ENCODE assay signal across 8 mouse cellular contexts in the genomic region with DNA sequence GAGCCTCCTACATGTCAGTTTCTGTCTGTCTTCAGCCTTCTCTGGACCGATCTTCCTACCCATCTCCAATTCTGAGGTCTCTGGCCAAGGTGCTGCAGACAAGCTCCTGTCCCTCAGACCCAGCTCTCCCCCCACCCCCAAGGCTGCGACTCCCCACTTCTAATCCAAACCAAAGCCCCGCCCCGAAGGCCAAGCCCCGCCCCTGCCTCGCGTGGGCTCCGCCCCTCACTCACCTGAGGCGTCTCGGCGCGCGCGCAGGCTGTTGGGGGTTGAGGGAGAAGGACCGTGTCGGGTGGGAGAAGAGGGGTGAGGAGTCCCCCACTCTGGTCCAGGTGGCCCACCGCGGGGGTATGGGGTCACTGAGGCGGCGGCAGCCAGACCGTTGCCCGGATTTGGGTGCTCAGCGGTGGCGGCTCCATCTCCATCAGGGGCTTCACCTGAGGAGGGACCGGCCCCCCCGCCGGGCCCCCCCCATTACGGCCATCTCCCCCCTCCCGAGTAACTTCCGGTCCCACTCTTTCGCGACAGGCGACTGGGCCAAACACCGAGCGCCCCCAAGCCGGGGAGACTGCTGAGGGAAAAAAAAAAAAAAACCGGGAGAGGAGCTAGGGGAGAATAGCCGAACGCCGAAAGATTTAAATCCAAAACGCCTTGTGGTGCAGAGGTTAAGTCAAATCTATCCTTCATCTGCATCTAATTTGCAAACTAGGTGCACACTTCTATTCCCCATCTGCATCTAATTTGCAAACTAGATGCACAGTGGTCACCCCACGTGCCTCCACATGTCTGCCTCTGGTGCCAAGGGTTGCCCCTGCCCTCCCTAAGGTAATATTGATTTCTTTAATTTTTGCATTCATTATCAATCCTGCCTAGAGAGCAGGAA. TPM values are rescaled to one million over a fixed set of nuclear protein-coding genes. Genes with fewer than 3 reads are reported as not detected.
DNase-seq lines count a peak whose midpoint lies in the region; ATAC-seq and TF ChIP-seq lines count a peak whose summit lies in the region.

No protein-coding gene starts in this region.

- no peak for TF ChIP-seq POLR2A in kidney, adult 2 months (IDR thresholded peaks at IDR 0.05; ENCODE audit: low read depth, low read length)

- peaks cover 3% of the 10 kb centered on the region; the same call in 1 of the 2 replicates for H3K4me1 ChIP-seq in kidney, adult 2 months (ENCODE audit: control insufficient read depth, insufficient read depth, low read length)
- peaks cover 21% of the 10 kb centered on the region for H3K4me1 ChIP-seq in limb, embryonic 12.5 days (replicated peaks)
- H3K4me1 ChIP-seq in midbrain, embryonic 13.5 days (replicated peaks): peaks cover 23% of the 10 kb centered on the region

- peak overlapping the region; percentile 60 for H3K4me3 ChIP-seq in kidney, adult 2 months (ENCODE audit: insufficient read depth, low read depth, low read length)
- peak overlapping the region; percentile 70 for H3K4me3 ChIP-seq in limb, embryonic 12.5 days (replicated peaks)
- H3K4me3 ChIP-seq in midbrain, embryonic 13.5 days (replicated peaks): peak overlapping the region; percentile 61

- peak; percentile 43 to 59 for DNase-seq in adrenal gland, adult 18-20 months (ENCODE audit: low spot score in 2 of 2)
- peak; percentile 89 to 94 for DNase-seq in cerebellum, postnatal 25 days
- DNase-seq in frontal cortex, postnatal 14 days (ENCODE audit: low spot score in 2 of 2): peak; percentile 37 to 54
- DNase-seq in kidney, adult 2 months: peak; percentile 84
- DNase-seq in spleen, postnatal 10 days (ENCODE audit: low spot score in 2 of 2): peak; percentile 64 to 76
- no peak for DNase-seq in c-Kit-positive CD71-positive TER-119-positive erythroid progenitor cells, embryonic 14.5 days (ENCODE audit: low spot score)

- peak; percentile 53 for ATAC-seq in limb, embryonic 12.5 days (ENCODE audit: insufficient number of reproducible peaks, insufficient read depth, low FRiP score, low TSS enrichment, low read depth)
- ATAC-seq in midbrain, embryonic 13.5 days: peak; percentile 58

- peak overlapping the region; percentile 49 for H3K27ac ChIP-seq in kidney, adult 2 months (ENCODE audit: insufficient read depth, low read depth, low read length)
- peak overlapping the region; percentile 88 for H3K27ac ChIP-seq in limb, embryonic 12.5 days
- H3K27ac ChIP-seq in midbrain, embryonic 13.5 days: peak overlapping the region; percentile 69

- H3K27me3 ChIP-seq in kidney, adult 2 months (replicated peaks; ENCODE audit: control insufficient read depth, insufficient read depth, low read length): no peaks in the 10 kb centered on the region
- H3K27me3 ChIP-seq in limb, embryonic 12.5 days: peaks cover 3% of the 10 kb centered on the region; the same call in 1 of the 2 replicates
- no peaks in the 10 kb centered on the region; the same call in 1 of the 2 replicates for H3K27me3 ChIP-seq in midbrain, embryonic 13.5 days

- no peaks in the 10 kb centered on the region for H3K36me3 ChIP-seq in kidney, adult 2 months (ENCODE audit: control insufficient read depth, insufficient read depth, low read length)
- peaks cover 12% of the 10 kb centered on the region; the same call in 1 of the 2 replicates for H3K36me3 ChIP-seq in limb, embryonic 12.5 days
- H3K36me3 ChIP-seq in midbrain, embryonic 13.5 days: peaks cover 11% of the 10 kb centered on the region; the same call in 1 of the 2 replicates

- H3K9ac ChIP-seq in limb, embryonic 12.5 days (replicated peaks): peak overlapping the region; percentile 79
- peak overlapping the region; percentile 85 for H3K9ac ChIP-seq in midbrain, embryonic 13.5 days (replicated peaks)

- WGBS in kidney, adult 2 months: 2% methylated on average over 42 of the region's 42 CpGs
- 1% methylated on average over 42 of the region's 42 CpGs for WGBS in limb, embryonic 12.5 days
- under 1% methylated on average over 42 of the region's 42 CpGs for WGBS in midbrain, embryonic 13.5 days

- TF ChIP-seq CTCF in kidney, adult 2 months (conservative IDR thresholded peaks at IDR 0.05; ENCODE audit: insufficient read depth, insufficient read length, low read depth, low read length): no peak

- H3K9me3 ChIP-seq in limb, embryonic 12.5 days: no peaks in the 10 kb centered on the region
- no peaks in the 10 kb centered on the region for H3K9me3 ChIP-seq in midbrain, embryonic 13.5 days

- H3K4me2 ChIP-seq in limb, embryonic 12.5 days: peak overlapping the region; percentile 70
- H3K4me2 ChIP-seq in midbrain, embryonic 13.5 days (replicated peaks): peak overlapping the region; percentile 77

RNA-seq across cellular contexts. Expression of a gene that starts 4.8 kb away (rescaled TPM):
- 10 to 100 TPM; 29.4 to 37.6 TPM for total RNA-seq in adrenal gland, adult 18-20 months (2021)
- polyA plus RNA-seq in kidney, adult 2 months (2012; rRNA removed): 76.3 and 84.1 TPM in 2 replicates
- 14.7 and 16.7 TPM in 2 replicates for polyA plus RNA-seq in limb, embryonic 12.5 days (2016; fragmentation: Nextera tagmentation; extraction: Ambion mirVana)
- 13.0 and 13.7 TPM in 2 replicates for polyA plus RNA-seq in midbrain, embryonic 13.5 days (2015; fragmentation: Nextera tagmentation; extraction: Ambion mirVana)

RNA-seq across cellular contexts. Expression of a gene that starts 23.2 kb away (rescaled TPM):
- total RNA-seq in adrenal gland, adult 18-20 months (2021): 1 to 10 TPM; 2.3 TPM
- 2.9 and 3.2 TPM in 2 replicates for polyA plus RNA-seq in kidney, adult 2 months (2012; rRNA removed)
- polyA plus RNA-seq in limb, embryonic 12.5 days (2016; fragmentation: Nextera tagmentation; extraction: Ambion mirVana): 3.4 and 4.0 TPM in 2 replicates
- 16.5 and 17.0 TPM in 2 replicates for polyA plus RNA-seq in midbrain, embryonic 13.5 days (2015; fragmentation: Nextera tagmentation; extraction: Ambion mirVana)

RNA-seq across cellular contexts. Expression of a gene that starts 27.0 kb away (rescaled TPM):
- 100 to 1,000 TPM; 112 to 122 TPM for total RNA-seq in adrenal gland, adult 18-20 months (2021)
- 101 and 111 TPM in 2 replicates for polyA plus RNA-seq in kidney, adult 2 months (2012; rRNA removed)
- 72.7 and 78.2 TPM in 2 replicates for polyA plus RNA-seq in limb, embryonic 12.5 days (2016; fragmentation: Nextera tagmentation; extraction: Ambion mirVana)
- polyA plus RNA-seq in midbrain, embryonic 13.5 days (2015; fragmentation: Nextera tagmentation; extraction: Ambion mirVana): 106 and 107 TPM in 2 replicates

RNA-seq across cellular contexts. Expression of a gene that starts 35.0 kb away (rescaled TPM):
- total RNA-seq in adrenal gland, adult 18-20 months (2021): 1 to 10 TPM in 1 of 2 experiments, under 1 TPM in 1; 0.42 to 1.1 TPM
- 0.61 and 1.0 TPM in 2 replicates for polyA plus RNA-seq in kidney, adult 2 months (2012; rRNA removed)
- 0.71 and 1.2 TPM in 2 replicates for polyA plus RNA-seq in limb, embryonic 12.5 days (2016; fragmentation: Nextera tagmentation; extraction: Ambion mirVana)
- 0.09 and 0.15 TPM in 2 replicates for polyA plus RNA-seq in midbrain, embryonic 13.5 days (2015; fragmentation: Nextera tagmentation; extraction: Ambion mirVana)

RNA-seq across cellular contexts. Expression of a gene that starts 35.8 kb away (rescaled TPM):
- 10 to 100 TPM; 12.8 to 13.1 TPM for total RNA-seq in adrenal gland, adult 18-20 months (2021)
- 12.4 and 12.7 TPM in 2 replicates for polyA plus RNA-seq in kidney, adult 2 months (2012; rRNA removed)
- 147 and 161 TPM in 2 replicates for polyA plus RNA-seq in limb, embryonic 12.5 days (2016; fragmentation: Nextera tagmentation; extraction: Ambion mirVana)
- polyA plus RNA-seq in midbrain, embryonic 13.5 days (2015; fragmentation: Nextera tagmentation; extraction: Ambion mirVana): 36.2 TPM in 2 replicates
